Mouse (Mus musculus): ENCODE measurements around the gene Gpat2. TPM values are rescaled to one million over a fixed set of nuclear protein-coding genes. Genes with fewer than 3 reads are reported as not detected.

The Gpat2 gene
- polyA plus RNA-seq, 1 experiment: 0.38 TPM

DNA sequence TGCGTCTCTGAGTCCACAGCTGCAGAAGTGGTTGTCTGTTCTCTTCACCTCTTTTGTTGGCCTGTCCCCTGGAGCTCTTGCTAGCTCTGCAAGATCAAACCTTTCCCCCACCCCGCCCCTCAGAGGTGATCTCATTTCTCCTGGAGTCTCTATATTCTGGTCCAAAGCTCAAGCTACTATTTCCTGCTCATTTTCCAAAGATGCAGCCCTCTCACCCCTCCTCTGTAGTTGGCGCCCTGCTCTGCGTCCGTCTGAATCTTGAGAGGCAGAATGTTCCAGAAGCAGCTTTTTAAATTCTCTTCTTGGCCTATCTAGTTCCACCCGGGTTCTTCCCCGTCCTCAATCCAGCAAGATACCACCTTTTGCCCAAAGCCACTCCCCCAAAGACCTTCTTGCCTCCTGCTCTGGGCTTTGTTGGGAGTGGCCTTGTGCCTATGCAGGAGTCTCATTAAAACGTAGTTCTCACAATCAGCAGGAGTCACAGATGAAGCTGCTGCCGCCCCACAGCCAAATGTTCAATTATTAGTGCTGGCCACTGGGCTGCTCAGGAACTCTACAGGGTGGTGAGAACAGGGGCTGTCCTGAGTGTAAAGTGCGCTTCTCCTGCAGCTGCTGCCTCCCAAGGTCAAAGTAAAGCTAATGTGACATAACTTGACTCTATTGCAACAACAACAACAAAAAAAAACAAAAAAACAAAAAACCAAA is 6.6 kb upstream of the Gpat2 start:
- no peak for DNase-seq
- Histone ChIP-seq H3K4me3 (replicated peaks; ENCODE audit: insufficient read depth, low read depth, low read length) (no peak overlapping the region), H3K27me3 (ENCODE audit: control insufficient read depth, insufficient read depth, low read length) (no peaks in the 10 kb centered on the region), H3K27ac (ENCODE audit: insufficient read depth, low read length) (no peak overlapping the region), H3K4me1 (ENCODE audit: control insufficient read depth, insufficient read depth, low read length) (no peaks in the 10 kb centered on the region)
- no peak for TF ChIP-seq CTCF (IDR thresholded peaks at IDR 0.05; ENCODE audit: borderline replicate concordance, insufficient read depth, low read depth, low read length)
- TF ChIP-seq POLR2A (IDR thresholded peaks at IDR 0.05; ENCODE audit: borderline replicate concordance, insufficient read depth, low read length): no peak
- 68% methylated on average over 10 of the region's 10 CpGs for WGBS

DNA sequence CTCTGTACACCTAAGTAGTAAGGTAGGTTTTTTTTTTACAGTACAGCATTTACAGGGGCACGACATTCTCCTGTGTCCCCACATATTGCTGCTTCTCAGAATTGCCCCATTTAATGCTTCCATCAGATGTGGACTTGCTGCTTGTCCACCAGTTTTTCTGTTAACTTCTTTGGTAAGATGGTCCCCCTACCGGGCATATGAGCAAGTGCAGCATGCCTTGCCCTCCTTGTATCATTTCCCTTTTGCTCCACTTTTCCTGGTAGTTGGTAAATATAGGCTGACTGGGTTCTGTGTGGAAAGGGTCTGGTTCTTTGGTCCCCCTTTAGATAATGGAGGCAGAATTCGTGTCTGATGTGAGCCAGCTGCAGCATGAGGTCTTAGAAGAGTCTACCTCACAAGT is 5.2 kb downstream of the Gpat2 start:
- Histone ChIP-seq H3K27me3 (ENCODE audit: control insufficient read depth, insufficient read depth, low read length) (no peaks in the 10 kb centered on the region), H3K4me1 (ENCODE audit: control insufficient read depth, insufficient read depth, low read length) (peaks cover 21% of the 10 kb centered on the region), H3K27ac (ENCODE audit: insufficient read depth, low read length) (no peak overlapping the region), H3K4me3 (replicated peaks; ENCODE audit: insufficient read depth, low read depth, low read length) (no peak overlapping the region)
- 12% methylated on average over 3 of the region's 3 CpGs for WGBS
- TF ChIP-seq POLR2A (IDR thresholded peaks at IDR 0.05; ENCODE audit: borderline replicate concordance, insufficient read depth, low read length): no peak
- peak; percentile 60; the same call in 1 of the 2 replicates for TF ChIP-seq CTCF (IDR thresholded peaks at IDR 0.05; ENCODE audit: borderline replicate concordance, insufficient read depth, low read depth, low read length)
- peak; percentile 30 to 37 for DNase-seq

DNA sequence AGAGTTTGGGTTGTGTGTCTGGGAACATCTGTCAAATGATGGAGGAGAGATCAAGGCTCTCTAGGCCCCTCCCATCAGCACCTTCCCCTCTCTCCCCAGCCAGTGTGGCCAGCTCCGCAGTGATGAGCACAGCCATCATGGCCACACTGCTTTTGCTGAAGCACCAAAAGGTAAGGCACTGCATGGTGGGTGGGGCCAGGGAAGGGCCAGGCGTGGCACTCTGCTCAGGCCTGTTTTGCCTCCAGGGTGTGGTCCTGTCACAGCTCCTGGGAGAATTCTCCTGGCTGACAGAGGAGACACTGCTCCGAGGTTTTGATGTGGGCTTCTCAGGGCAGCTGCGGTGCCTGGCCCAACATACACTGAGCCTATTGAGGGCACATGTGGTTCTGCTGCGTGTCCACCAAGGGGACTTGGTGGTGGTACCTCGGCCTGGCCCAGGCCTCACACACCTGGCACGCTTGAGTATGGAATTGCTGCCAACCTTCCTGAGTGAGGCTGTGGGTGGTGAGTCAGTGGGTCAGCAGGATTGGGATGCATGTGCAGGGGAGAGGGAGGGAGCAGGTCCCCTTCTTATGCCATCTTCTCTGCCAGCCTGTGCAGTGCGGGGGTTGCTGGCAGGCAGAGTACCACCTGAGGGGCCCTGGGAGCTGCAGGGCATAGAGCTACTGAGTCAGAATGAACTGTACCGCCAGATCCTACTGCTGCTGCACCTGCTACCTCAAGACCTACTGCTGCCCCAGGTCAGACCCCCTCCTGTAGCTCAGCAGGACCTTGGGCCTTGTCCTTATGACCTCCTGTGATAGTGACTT is 8.7 kb downstream of the Gpat2 start:
- no peak for TF ChIP-seq CTCF (IDR thresholded peaks at IDR 0.05; ENCODE audit: borderline replicate concordance, insufficient read depth, low read depth, low read length)
- no peak for TF ChIP-seq POLR2A (IDR thresholded peaks at IDR 0.05; ENCODE audit: borderline replicate concordance, insufficient read depth, low read length)
- DNase-seq: peak; percentile 45 to 58
- no peak overlapping the region for H3K4me3 ChIP-seq (replicated peaks; ENCODE audit: insufficient read depth, low read depth, low read length)
- WGBS: 33% methylated on average over 9 of the region's 9 CpGs
- peaks cover 23% of the 10 kb centered on the region for H3K4me1 ChIP-seq (ENCODE audit: control insufficient read depth, insufficient read depth, low read length)
- H3K27me3 ChIP-seq (ENCODE audit: control insufficient read depth, insufficient read depth, low read length): no peaks in the 10 kb centered on the region
- H3K27ac ChIP-seq (ENCODE audit: insufficient read depth, low read length): no peak overlapping the region

DNA sequence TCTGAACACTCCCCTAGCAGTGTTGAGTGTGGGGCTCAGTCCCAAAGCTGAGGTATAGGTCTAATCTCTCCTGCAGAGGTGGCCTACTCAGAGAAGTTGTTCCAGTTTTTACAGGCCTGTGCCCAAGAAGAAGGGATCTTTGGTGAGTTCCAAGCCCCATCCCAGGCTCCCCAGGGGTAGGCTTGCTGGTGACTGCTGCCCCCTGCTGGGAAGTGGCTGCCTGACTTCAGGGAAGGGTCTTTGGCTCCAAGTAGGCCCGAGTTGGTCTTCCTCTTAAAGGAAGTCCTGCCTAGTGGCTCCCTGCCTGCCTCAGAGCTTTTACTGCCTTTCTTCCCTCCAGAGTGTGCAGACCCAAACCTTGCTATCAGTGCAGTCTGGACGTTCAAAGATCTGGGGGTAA is 10.1 kb downstream of the Gpat2 start:
- no peak for TF ChIP-seq POLR2A (IDR thresholded peaks at IDR 0.05; ENCODE audit: borderline replicate concordance, insufficient read depth, low read length)
- TF ChIP-seq CTCF (IDR thresholded peaks at IDR 0.05; ENCODE audit: borderline replicate concordance, insufficient read depth, low read depth, low read length): 0 out of 2 replicates have a peak, but pooled peaks have one; percentile 5
- Histone ChIP-seq H3K4me1 (ENCODE audit: control insufficient read depth, insufficient read depth, low read length) (peaks cover 23% of the 10 kb centered on the region), H3K27me3 (ENCODE audit: control insufficient read depth, insufficient read depth, low read length) (no peaks in the 10 kb centered on the region), H3K27ac (ENCODE audit: insufficient read depth, low read length) (no peak overlapping the region), H3K4me3 (replicated peaks; ENCODE audit: insufficient read depth, low read depth, low read length) (no peak overlapping the region)
- DNase-seq: no peak
- 51% methylated on average over 2 of the region's 2 CpGs for WGBS

DNA sequence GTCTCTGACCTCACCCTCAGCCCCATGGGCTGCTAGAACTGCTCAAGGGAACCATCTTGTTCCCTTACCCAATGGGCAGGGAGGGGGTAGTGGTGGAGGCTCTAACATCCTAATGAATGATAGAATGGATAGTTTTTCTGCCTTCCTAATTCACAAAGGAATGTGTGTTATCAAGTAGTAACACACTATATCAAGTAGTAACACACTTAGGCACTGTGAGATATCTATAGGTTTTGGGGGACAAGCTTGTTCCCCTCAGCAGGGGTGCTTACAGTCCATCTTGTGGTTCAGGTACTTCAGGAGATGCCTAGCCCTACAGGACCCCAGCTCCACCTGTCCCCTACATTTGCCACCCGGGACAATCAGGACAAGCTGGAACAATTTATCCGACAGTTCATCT is 10.6 kb downstream of the Gpat2 start:
- no peak for TF ChIP-seq POLR2A (IDR thresholded peaks at IDR 0.05; ENCODE audit: borderline replicate concordance, insufficient read depth, low read length)
- TF ChIP-seq CTCF (IDR thresholded peaks at IDR 0.05; ENCODE audit: borderline replicate concordance, insufficient read depth, low read depth, low read length): no peak
- H3K27me3 ChIP-seq (ENCODE audit: control insufficient read depth, insufficient read depth, low read length): no peaks in the 10 kb centered on the region
- peaks cover 23% of the 10 kb centered on the region for H3K4me1 ChIP-seq (ENCODE audit: control insufficient read depth, insufficient read depth, low read length)
- H3K4me3 ChIP-seq (replicated peaks; ENCODE audit: insufficient read depth, low read depth, low read length): no peak overlapping the region
- DNase-seq: no peak
- 97% methylated on average over 2 of the region's 2 CpGs for WGBS
- no peak overlapping the region for H3K27ac ChIP-seq (ENCODE audit: insufficient read depth, low read length)

DNA sequence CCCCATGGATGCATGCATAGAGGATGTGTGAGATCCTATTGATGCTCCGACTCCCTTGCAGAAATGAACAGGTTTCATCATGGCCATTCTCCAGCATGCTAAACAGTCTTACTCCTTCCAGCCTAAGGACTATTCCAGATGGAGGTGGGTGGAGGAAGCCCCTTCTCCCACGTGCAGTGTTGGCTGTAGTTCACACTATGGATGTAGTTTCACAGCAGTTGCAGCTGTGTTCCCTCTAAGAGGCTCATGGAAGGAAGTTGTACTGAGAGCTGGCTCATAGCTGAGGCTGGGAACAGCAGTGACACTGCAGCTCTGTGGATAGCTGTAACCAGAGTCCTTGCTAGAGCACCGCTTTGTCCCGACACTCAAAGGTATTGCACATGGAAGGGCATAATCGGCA is 12.7 kb downstream of the Gpat2 start:
- Histone ChIP-seq H3K27me3 (ENCODE audit: control insufficient read depth, insufficient read depth, low read length) (no peaks in the 10 kb centered on the region), H3K4me1 (ENCODE audit: control insufficient read depth, insufficient read depth, low read length) (peaks cover 23% of the 10 kb centered on the region), H3K4me3 (replicated peaks; ENCODE audit: insufficient read depth, low read depth, low read length) (no peak overlapping the region), H3K27ac (ENCODE audit: insufficient read depth, low read length) (no peak overlapping the region)
- TF ChIP-seq CTCF (IDR thresholded peaks at IDR 0.05; ENCODE audit: borderline replicate concordance, insufficient read depth, low read depth, low read length) (no peak), POLR2A (IDR thresholded peaks at IDR 0.05; ENCODE audit: borderline replicate concordance, insufficient read depth, low read length) (no peak)
- no peak for DNase-seq
- 80% methylated on average over 5 of the region's 5 CpGs for WGBS

DNA sequence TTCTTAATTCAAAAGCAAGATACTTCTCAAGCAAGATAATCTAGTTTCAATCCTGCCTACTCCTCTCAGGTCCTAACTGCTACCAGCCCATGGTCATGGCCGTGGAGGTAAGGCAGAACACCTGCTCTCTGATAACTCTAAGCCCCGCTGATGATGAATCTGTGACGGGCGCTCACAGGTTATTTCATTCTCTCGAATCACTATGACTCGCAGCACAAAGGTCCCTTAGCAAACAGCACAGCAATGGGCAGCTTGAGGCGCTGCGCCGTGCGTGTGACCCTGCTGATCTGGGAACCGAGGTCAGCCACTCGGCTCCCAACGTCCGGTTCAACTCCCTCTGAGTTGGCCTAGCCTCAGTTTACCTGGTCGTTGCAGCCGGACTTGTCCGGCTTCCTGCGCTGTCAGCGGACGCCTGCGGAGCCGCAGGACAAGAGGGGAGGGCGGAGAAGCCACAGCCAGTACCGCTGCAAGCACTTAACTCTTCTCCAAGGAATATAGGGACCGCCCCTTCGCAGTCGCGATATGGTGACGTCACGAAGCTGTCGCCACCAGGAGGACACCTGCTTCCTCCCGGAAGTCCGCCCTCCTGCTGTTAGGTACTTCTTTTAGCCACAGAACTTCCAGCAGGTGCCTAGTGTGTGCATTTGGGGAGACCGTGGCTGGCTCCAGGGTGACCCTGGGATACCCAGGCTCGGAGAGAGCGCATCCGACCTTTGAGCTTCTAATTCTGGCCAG is 19.2 kb downstream of the Gpat2 start, which contains the start of gene Fahd2a:
Gene Fahd2a (minus strand): TSS at position 511 of the 735 bp plus-strand sequence.
- Histone ChIP-seq H3K4me1 (ENCODE audit: control insufficient read depth, insufficient read depth, low read length) (peaks cover 9% of the 10 kb centered on the region), H3K27ac (ENCODE audit: insufficient read depth, low read length) (peak within 1 kb of the TSS; percentile 29), H3K4me3 (replicated peaks; ENCODE audit: insufficient read depth, low read depth, low read length) (peak within 1 kb of the TSS; percentile 94), H3K27me3 (ENCODE audit: control insufficient read depth, insufficient read depth, low read length) (no peaks in the 10 kb centered on the region)
- peak; percentile 67; the same call in 1 of the 2 replicates for TF ChIP-seq POLR2A (IDR thresholded peaks at IDR 0.05; ENCODE audit: borderline replicate concordance, insufficient read depth, low read length)
- no peak for TF ChIP-seq CTCF (IDR thresholded peaks at IDR 0.05; ENCODE audit: borderline replicate concordance, insufficient read depth, low read depth, low read length)
- DNase-seq: peak; percentile 92
- 1% methylated on average over 37 of the region's 37 CpGs for WGBS
